Mouse (Mus musculus) intestine, postnatal 0 days (tissue): ENCODE results near the gene Hist1h3a. TPM values are rescaled to one million over a fixed set of nuclear protein-coding genes. Genes with fewer than 3 reads are reported as not detected.
"Not testable (repeated sequence)": the region's sequence is repeated elsewhere in the genome, so short reads cannot be mapped to it uniquely, and the experiment has no call there.

Source experiments
- ATAC-seq: fragments of 200-750 bp; cut with Nextera tagmentation; 2 replicates; pipeline ENCODE4 v1.8.0; 2017; ENCODE audit warnings: mild to moderate bottlenecking, moderate TSS enrichment, moderate library complexity
- H3K27ac ChIP-seq: fragments of 300-500 bp; sonication (generic); 2 replicates; pipeline ENCODE4 v1.5.1; 2014; ENCODE audit warnings: mild to moderate bottlenecking, low read depth, low read length, moderate library complexity
- H3K27me3 ChIP-seq: fragments of 300-500 bp; sonication (generic); replicated peaks from 2 replicates; pipeline ENCODE4 v1.6.1; 2014; ENCODE audit warnings: low read length, mixed read lengths; ENCODE audit not compliant: control insufficient read depth, insufficient read depth
- H3K36me3 ChIP-seq: fragments of 300-500 bp; sonication (generic); 2 replicates; pipeline ENCODE4 v1.6.1; 2014; ENCODE audit warnings: mild to moderate bottlenecking, moderate library complexity; ENCODE audit not compliant: control insufficient read depth, insufficient read depth
- H3K4me1 ChIP-seq: fragments of 300-500 bp; sonication (generic); replicated peaks from 2 replicates; pipeline ENCODE4 v1.6.1; 2014; ENCODE audit warnings: antibody characterized with exemption, low read length, mixed read lengths; ENCODE audit not compliant: control insufficient read depth, insufficient read depth
- H3K4me2 ChIP-seq: fragments of 300-500 bp; sonication (generic); replicated peaks from 2 replicates; pipeline ENCODE4 v1.6.1; 2014; ENCODE audit warnings: low read depth, mild to moderate bottlenecking, moderate library complexity
- H3K4me3 ChIP-seq: fragments of 300-500 bp; sonication (generic); 2 replicates; pipeline ENCODE4 v1.5.1; 2014; ENCODE audit warnings: low read depth, low read length
- H3K9ac ChIP-seq: fragments of 300-500 bp; sonication (generic); 2 replicates; pipeline ENCODE4 v1.6.1; 2014; ENCODE audit warnings: mild to moderate bottlenecking, low read depth, low read length
- H3K9me3 ChIP-seq: fragments of 300-500 bp; sonication (generic); 2 replicates; pipeline ENCODE4 v1.6.1; 2016; ENCODE audit warnings: mixed run types; ENCODE audit not compliant: control insufficient read depth
- CTCF ChIP-seq: sonication (generic); IDR thresholded peaks from 2 replicates; pipeline ENCODE4 v1.5.1; 2016; ENCODE audit warnings: low read depth, mild to moderate bottlenecking, control low read depth, antibody characterized with exemption, moderate library complexity
- WGBS: fragments of 180-500 bp; shearing (Covaris S2); extraction: QIAGEN DNeasy Blood & Tissue Kit; methylation state at CpG from one replicate; pipeline ENCODE4 v1.1.7; 2014; 5-methylcytosine and 5-hydroxymethylcytosine counted together
- polyA plus RNA-seq: library from polyadenylated mRNA; unstranded; fragments of >200 nt; fragmentation: Nextera tagmentation; extraction: Ambion mirVana; gene quantifications from 2 replicates; pipeline ENCODE4 v1.2.1, GENCODE M21; 2015

Hist1h3a gene
- polyA plus RNA-seq, 1 experiment from 2014 or later, result 4.5 TPM

GRCm38 (mm10) chr13:23753314-23754078, 8.7 kb downstream of the Hist1h3a start:
- Histone ChIP-seq H3K4me3 (no peak overlapping the region), H3K4me2 (no peak overlapping the region; the same call in 1 of the 2 replicates), H3K9me3 (no peaks in the 10 kb centered on the region), H3K27ac (no peak overlapping the region), H3K9ac (no peak overlapping the region), H3K27me3 (no peaks in the 10 kb centered on the region), H3K36me3 (no peaks in the 10 kb centered on the region), H3K4me1 (no peaks in the 10 kb centered on the region)
- WGBS, result 52% methylated on average over 4 of the region's 4 CpGs
- no peak for TF ChIP-seq CTCF
- no peak for ATAC-seq

- Histone ChIP-seq H3K4me1 (peaks cover 3% of the 10 kb centered on the region; the same call in 1 of the 2 replicates), H3K27me3 (no peaks in the 10 kb centered on the region), H3K4me2 (peak overlapping the region; percentile 47), H3K9ac (no peak overlapping the region), H3K9me3 (no peaks in the 10 kb centered on the region), H3K27ac (no peak overlapping the region), H3K36me3 (no peaks in the 10 kb centered on the region), H3K4me3 (peak overlapping the region; percentile 20; the same call in 1 of the 2 replicates)
- WGBS, result 8% methylated on average over 6 of the region's 6 CpGs
- ATAC-seq, result no peak
- no peak for TF ChIP-seq CTCF
Measured at GRCm38 (mm10) chr13:23752742-23753172, 9.4 kb downstream of the Hist1h3a start.

GRCm38 (mm10) chr13:23752067-23752741, 10.0 kb downstream of the Hist1h3a start, which contains the start of gene Hist1h3b:
Gene Hist1h3b, plus strand, starts transcription at chr13:23752267.
- 0 out of 2 replicates have a peak, but pooled peaks have one; percentile 4 for TF ChIP-seq CTCF
- Histone ChIP-seq H3K27ac (peak within 1 kb of the TSS; percentile 77), H3K4me3 (peak within 1 kb of the TSS; percentile 32), H3K4me2 (peak within 1 kb of the TSS; percentile 72)
- ATAC-seq, result peak; percentile 71
- not testable (repeated sequence) for H3K36me3 ChIP-seq, H3K4me1 ChIP-seq, H3K9me3 ChIP-seq, H3K27me3 ChIP-seq, H3K9ac ChIP-seq
- WGBS, result under 1% methylated on average over 18 of the region's 47 CpGs

- H3K9me3 ChIP-seq, result no peaks in the 10 kb centered on the region
- peaks cover 4% of the 10 kb centered on the region; the same call in 1 of the 2 replicates for H3K4me1 ChIP-seq
- TF ChIP-seq CTCF, result no peak
- no peaks in the 10 kb centered on the region for H3K36me3 ChIP-seq
- under 1% methylated on average over 11 of the region's 11 CpGs for WGBS
- H3K4me3 ChIP-seq, result peak overlapping the region; percentile 32
- peak overlapping the region; percentile 72 for H3K4me2 ChIP-seq
- peak overlapping the region; percentile 77 for H3K27ac ChIP-seq
- ATAC-seq, result no peak
- H3K9ac ChIP-seq, result no peak overlapping the region
- no peaks in the 10 kb centered on the region for H3K27me3 ChIP-seq
Measured at GRCm38 (mm10) chr13:23751478-23751956, 10.7 kb downstream of the Hist1h3a start.

GRCm38 (mm10) chr13:23750839-23751477, 11.2 kb downstream of the Hist1h3a start, which contains the start of gene Hist1h2ab:
Gene Hist1h2ab, plus strand, starts transcription at chr13:23751126.
- H3K4me3 ChIP-seq, result peak within 1 kb of the TSS; percentile 32
- not testable (repeated sequence) for H3K36me3 ChIP-seq
- WGBS, result under 1% methylated on average over 24 of the region's 47 CpGs

More at GRCm38 (mm10) chr13:23750839-23751477, 11.2 kb downstream of the Hist1h3a start, which contains the start of gene Hist1h2ab:
- not testable (repeated sequence) for H3K9ac ChIP-seq, H3K4me1 ChIP-seq, H3K9me3 ChIP-seq, H3K27me3 ChIP-seq
- TF ChIP-seq CTCF, result peak; percentile 38; the same call in 1 of the 2 replicates
- Histone ChIP-seq H3K27ac (peak within 1 kb of the TSS; percentile 77), H3K4me2 (peak within 1 kb of the TSS; percentile 72)
- ATAC-seq, result peak; percentile 50; the same call in 1 of the 2 replicates
